Mouse (Mus musculus) G1E (cell line): Measurements from ENCODE around the gene Fktn. TPM values are rescaled to one million over a fixed set of nuclear protein-coding genes. Genes with fewer than 3 reads are reported as not detected.
"Not testable (repeated sequence)": the region's sequence is repeated elsewhere in the genome, so short reads cannot be mapped to it uniquely, and the experiment has no call there.

Experiments used
- ATAC-seq: 2 replicates; pipeline ENCODE4 v1.8.0; 2016; ENCODE audit warnings: mild to moderate bottlenecking; ENCODE audit not compliant: insufficient number of reproducible peaks, poor library complexity, low FRiP score, severe bottlenecking; ENCODE audit errors: extremely low read depth
- DNase-seq: peaks from one replicate; pipeline ENCODE4 v3.0.0; 2012; ENCODE audit warnings: low spot score
- H3K27me3 ChIP-seq: 2 replicates; pipeline ENCODE4 v1.6.1; 2012; ENCODE audit warnings: mild to moderate bottlenecking, low read length, inconsistent platforms; ENCODE audit not compliant: insufficient read depth
- H3K36me3 ChIP-seq: replicated peaks from 2 replicates; pipeline ENCODE3; 2012; ENCODE audit warnings: mild to moderate bottlenecking, inconsistent platforms
- H3K4me1 ChIP-seq: 2 replicates; pipeline ENCODE4 v1.6.1; 2012; ENCODE audit warnings: low read depth, low read length, inconsistent platforms, mixed read lengths; ENCODE audit not compliant: insufficient read depth
- H3K4me3 ChIP-seq: 2 replicates; pipeline ENCODE4 v1.5.1; 2012; ENCODE audit warnings: low read depth, mild to moderate bottlenecking, inconsistent platforms, low read length, moderate library complexity, mixed read lengths
- H3K9me3 ChIP-seq: replicated peaks from 2 replicates; pipeline ENCODE4 v1.6.1; 2012; ENCODE audit warnings: inconsistent platforms
- CTCF ChIP-seq: IDR thresholded peaks from 2 replicates; pipeline ENCODE4 v1.5.1; 2012; ENCODE audit warnings: low read depth, low read length, inconsistent platforms, mixed read lengths
- GATA1 ChIP-seq: IDR thresholded peaks from 2 replicates; pipeline ENCODE4 v1.6.1; 2012; ENCODE audit warnings: borderline replicate concordance, low read length, inconsistent platforms, mixed read lengths
- GATA2 ChIP-seq: IDR thresholded peaks from 2 replicates; pipeline ENCODE4 v1.6.1; 2012; ENCODE audit warnings: low read depth, low read length, inconsistent platforms, borderline replicate concordance
- POLR2AphosphoS5 ChIP-seq: IDR thresholded peaks from 2 replicates; pipeline ENCODE4 v1.6.1; 2012; ENCODE audit warnings: low read depth, low read length, inconsistent platforms; ENCODE audit not compliant: insufficient replicate concordance
- TAL1 ChIP-seq: conservative IDR thresholded peaks from 2 replicates; pipeline ENCODE4 v1.6.1; 2012; ENCODE audit warnings: low read depth, low read length, inconsistent platforms, mixed read lengths
- polyA plus RNA-seq: library from polyadenylated mRNA; stranded (reverse); fragments of >175 nt; gene quantifications from 2 replicates; pipeline ENCODE4 v1.2.3, GENCODE M21; 2012
- total RNA-seq, 2 experiments: library from RNA; stranded (forward) in 1 of 2; stranded (reverse) in 1 of 2; fragments of 200-1000 nt in 1 of 2; fragments of >200 nt in 1 of 2; fragmentation: Nextera tagmentation in 1 of 2; gene quantifications; 2 replicates each; pipeline ENCODE4 v1.2.3; 2014 to 2017

Gene Fktn
- total and polyA plus RNA-seq, 3 experiments: 0.44 to 11.3 (median 4.5) TPM

- ATAC-seq: peak; percentile 77
- Histone ChIP-seq H3K36me3 (peaks cover 19% of the 10 kb centered on the region), H3K4me1 (peaks cover 27% of the 10 kb centered on the region), H3K4me3 (peak overlapping the region; percentile 97), H3K9me3 (no peaks in the 10 kb centered on the region), H3K27me3 (0 out of 2 replicates have a peak, but pooled peaks cover 3% of the 10 kb centered on the region)
- peak; percentile 82 for DNase-seq
- TF ChIP-seq GATA1 (no peak), TAL1 (no peak), GATA2 (no peak), POLR2AphosphoS5 (no peak), CTCF (no peak)
Observed at GRCm38 (mm10) chr4:53714051-53714814, 435 bp downstream of the Fktn start.

- Histone ChIP-seq H3K9me3 (no peaks in the 10 kb centered on the region), H3K27me3 (no peaks in the 10 kb centered on the region), H3K4me3 (no peak overlapping the region), H3K36me3 (peaks cover 29% of the 10 kb centered on the region), H3K4me1 (peaks cover 27% of the 10 kb centered on the region)
- ATAC-seq (peak; percentile 62), DNase-seq (no peak)
- TF ChIP-seq POLR2AphosphoS5 (no peak), TAL1 (no peak), GATA1 (no peak), CTCF (peak; percentile 42), GATA2 (no peak)
Observed at GRCm38 (mm10) chr4:53715977-53716376, 2.2 kb downstream of the Fktn start.

- Histone ChIP-seq H3K27me3 (no peaks in the 10 kb centered on the region), H3K4me1 (peaks cover 27% of the 10 kb centered on the region), H3K9me3 (no peaks in the 10 kb centered on the region), H3K36me3 (peaks cover 41% of the 10 kb centered on the region), H3K4me3 (no peak overlapping the region)
- TF ChIP-seq GATA2: no peak
- TF ChIP-seq GATA1: no peak
- no peak for TF ChIP-seq CTCF
- no peak for TF ChIP-seq TAL1
- no peak for TF ChIP-seq POLR2AphosphoS5
- ATAC-seq: no peak
- no peak for DNase-seq
Observed at GRCm38 (mm10) chr4:53717546-53717945, 3.7 kb downstream of the Fktn start.

DNA sequence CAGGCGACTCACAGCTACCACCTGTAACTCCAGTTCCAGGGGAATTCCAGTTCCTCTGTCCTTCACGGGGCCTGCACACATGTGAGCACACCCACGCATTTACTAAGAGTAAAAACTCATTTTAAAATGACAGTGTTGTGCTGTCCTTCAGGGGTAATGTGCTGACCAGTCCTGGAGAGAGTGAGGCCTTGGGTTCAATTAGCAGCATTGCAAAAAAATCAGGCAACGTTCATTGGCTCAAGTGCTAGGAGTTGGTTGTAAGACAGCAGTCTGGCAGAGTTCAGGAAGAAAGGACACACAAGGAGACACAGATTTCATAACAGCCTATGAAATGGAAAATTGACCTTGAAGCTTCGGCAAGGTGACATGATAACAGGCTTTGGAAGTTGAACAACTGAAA lies 4.5 kb downstream of the Fktn start:
- H3K27me3 ChIP-seq: no peaks in the 10 kb centered on the region
- no peak overlapping the region for H3K4me3 ChIP-seq
- peaks cover 42% of the 10 kb centered on the region for H3K36me3 ChIP-seq
- ATAC-seq (no peak), DNase-seq (no peak)
- no peak for TF ChIP-seq POLR2AphosphoS5
- no peak for TF ChIP-seq GATA1
- TF ChIP-seq CTCF: no peak
- TF ChIP-seq GATA2: no peak
- no peak for TF ChIP-seq TAL1
- peaks cover 24% of the 10 kb centered on the region for H3K4me1 ChIP-seq
- H3K9me3 ChIP-seq: no peaks in the 10 kb centered on the region

DNA sequence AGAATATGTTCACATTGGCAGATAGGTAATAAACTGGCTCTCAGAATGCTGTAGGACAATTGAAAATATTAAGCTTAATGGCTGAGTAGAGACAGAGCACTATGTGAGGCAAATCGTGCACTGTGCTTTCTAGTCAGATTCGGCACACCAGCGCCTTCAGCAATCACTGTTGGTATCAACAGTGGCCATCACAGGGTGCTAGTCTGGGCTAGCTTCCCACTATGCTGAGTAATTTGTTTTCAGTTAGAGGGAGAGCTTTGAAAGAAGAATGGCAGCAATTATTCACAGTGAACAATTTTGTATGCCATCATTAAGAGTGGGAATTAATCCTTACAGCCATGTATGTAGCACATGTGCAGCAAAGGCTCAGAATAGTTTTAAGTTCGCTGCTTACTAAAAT lies 8.7 kb downstream of the Fktn start:
- peaks cover 49% of the 10 kb centered on the region for H3K36me3 ChIP-seq
- no peaks in the 10 kb centered on the region for H3K27me3 ChIP-seq
- TF ChIP-seq GATA2 (no peak), GATA1 (no peak), POLR2AphosphoS5 (no peak), TAL1 (no peak), CTCF (no peak)
- DNase-seq (no peak), ATAC-seq (no peak)
- H3K4me1 ChIP-seq: peaks cover 3% of the 10 kb centered on the region; the same call in 1 of the 2 replicates
- no peak overlapping the region for H3K4me3 ChIP-seq
- no peaks in the 10 kb centered on the region for H3K9me3 ChIP-seq

- not testable (repeated sequence) for H3K4me3 ChIP-seq, DNase-seq, ATAC-seq, H3K27me3 ChIP-seq, H3K4me1 ChIP-seq, H3K9me3 ChIP-seq
- peaks cover 51% of the 10 kb centered on the region for H3K36me3 ChIP-seq
Observed at GRCm38 (mm10) chr4:53726100-53726499, 12.3 kb downstream of the Fktn start.
